Mouse (Mus musculus) lung, embryonic 14.5 days (tissue): ENCODE data around the gene Sec62. TPM values are rescaled to one million over a fixed set of nuclear protein-coding genes. Genes with fewer than 3 reads are reported as not detected.

Source experiments
- ATAC-seq: fragments of 200-750 bp; cut with Nextera tagmentation; 2 replicates; pipeline ENCODE4 v1.8.0; 2017; ENCODE audit warnings: mild to moderate bottlenecking, moderate TSS enrichment, moderate library complexity; ENCODE audit not compliant: insufficient read depth
- DNase-seq: peaks from one replicate; pipeline ENCODE4 v3.0.0-alpha.2; 2015
- H3K27ac ChIP-seq: fragments of 300-500 bp; sonication (generic); 2 replicates; pipeline ENCODE4 v1.5.1; 2014; ENCODE audit warnings: low read depth, mild to moderate bottlenecking, moderate library complexity
- H3K27me3 ChIP-seq: fragments of 300-500 bp; sonication (generic); 2 replicates; pipeline ENCODE4 v1.6.1; 2014; ENCODE audit warnings: low read length, control low read depth; ENCODE audit not compliant: insufficient read depth
- H3K36me3 ChIP-seq: fragments of 300-500 bp; sonication (generic); 2 replicates; pipeline ENCODE4 v1.6.1; 2014; ENCODE audit warnings: control low read depth; ENCODE audit not compliant: insufficient read depth
- H3K4me1 ChIP-seq: fragments of 300-500 bp; sonication (generic); 2 replicates; pipeline ENCODE4 v1.6.1; 2014; ENCODE audit warnings: antibody characterized with exemption, control low read depth; ENCODE audit not compliant: insufficient read depth
- H3K4me2 ChIP-seq: fragments of 300-500 bp; sonication (generic); 2 replicates; pipeline ENCODE4 v1.6.1; 2014; ENCODE audit warnings: mild to moderate bottlenecking
- H3K4me3 ChIP-seq: fragments of 300-500 bp; sonication (generic); 2 replicates; pipeline ENCODE4 v1.5.1; 2014; ENCODE audit warnings: low read depth, low read length
- H3K9ac ChIP-seq: fragments of 300-500 bp; sonication (generic); 2 replicates; pipeline ENCODE4 v1.6.1; 2014
- H3K9me3 ChIP-seq: fragments of 300-500 bp; sonication (generic); 2 replicates; pipeline ENCODE4 v1.6.1; 2016; ENCODE audit warnings: low read depth, low read length, control low read depth
- CTCF ChIP-seq: IDR thresholded peaks from 2 replicates; pipeline ENCODE4 v1.5.1; 2016; ENCODE audit warnings: antibody characterized with exemption, low read depth
- WGBS: fragments of 180-500 bp; shearing (Covaris S2); extraction: QIAGEN DNeasy Blood & Tissue Kit; methylation state at CpG from one replicate; pipeline ENCODE4 v1.1.7; 2014; 5-methylcytosine and 5-hydroxymethylcytosine counted together
- polyA plus RNA-seq: library from polyadenylated mRNA; unstranded; fragments of >200 nt; fragmentation: Nextera tagmentation; extraction: Ambion mirVana; gene quantifications from 2 replicates; pipeline ENCODE4 v1.2.1, GENCODE M21; 2014

The Sec62 gene
- polyA plus RNA-seq, 1 experiment from 2014 or later = 76.4 TPM

DNA sequence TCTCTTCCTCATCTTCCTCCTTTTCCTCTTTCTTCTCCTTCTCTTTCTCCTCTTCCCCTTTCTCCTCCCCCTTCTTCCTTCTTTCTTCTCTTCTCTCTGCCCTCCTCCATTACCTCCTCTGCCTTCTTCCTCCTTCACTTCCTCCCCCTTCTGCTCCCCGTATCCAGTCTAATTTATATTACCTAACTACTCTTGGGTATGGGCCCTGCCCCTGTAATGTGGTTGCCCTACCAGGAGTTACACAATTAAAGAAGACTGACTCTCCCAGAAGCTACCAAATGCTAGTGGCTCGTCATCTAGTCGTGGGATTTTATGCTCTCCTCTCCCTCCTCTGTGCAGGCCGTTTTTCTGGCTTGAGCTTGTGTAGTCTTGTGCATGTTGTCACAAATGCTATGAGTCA, 68.0 kb downstream of the Sec62 start:
- 70% methylated on average over 4 of the region's 4 CpGs for WGBS
- DNase-seq = no peak

DNA sequence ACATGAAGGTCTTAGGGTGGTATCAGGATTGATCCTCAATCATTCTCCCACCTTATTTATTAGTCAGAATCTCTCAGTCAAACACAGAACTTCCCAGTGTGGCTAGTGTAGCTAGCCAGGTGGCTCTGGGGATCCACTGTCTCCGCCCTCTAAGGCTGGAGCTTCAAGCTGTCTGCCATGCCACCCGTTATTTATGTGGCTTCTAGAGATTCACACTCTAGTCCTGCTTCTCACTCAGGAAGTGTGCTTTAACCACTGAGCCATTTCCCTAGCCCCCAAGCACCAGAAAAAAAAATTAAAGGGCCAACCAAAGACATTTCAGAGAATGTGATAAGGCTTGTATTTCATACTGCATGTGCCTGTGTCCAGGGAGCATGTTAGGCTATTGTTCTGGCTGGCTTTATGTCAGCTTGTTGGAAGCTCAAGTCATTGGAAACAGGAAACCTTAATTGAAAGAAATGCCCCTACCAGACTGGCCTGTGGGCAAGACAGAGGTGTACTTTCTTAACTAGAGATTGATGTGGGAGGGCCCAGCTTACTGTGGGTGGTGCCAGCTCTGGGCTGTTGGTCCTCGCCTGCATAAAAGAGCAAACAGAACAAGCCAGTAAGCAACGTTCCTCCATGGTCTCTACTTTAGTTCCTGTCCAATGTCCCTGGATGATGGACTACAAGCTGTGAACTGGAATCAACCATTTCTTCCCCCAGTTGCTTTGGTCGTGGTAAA, 71.2 kb downstream of the Sec62 start:
- Histone ChIP-seq H3K4me2 (no peak overlapping the region), H3K27me3 (no peaks in the 10 kb centered on the region), H3K36me3 (no peaks in the 10 kb centered on the region), H3K9ac (no peak overlapping the region), H3K9me3 (no peaks in the 10 kb centered on the region), H3K4me3 (no peak overlapping the region), H3K27ac (no peak overlapping the region), H3K4me1 (no peaks in the 10 kb centered on the region)
- ATAC-seq (no peak), DNase-seq (no peak)
- WGBS = 62% methylated on average over 5 of the region's 5 CpGs
- TF ChIP-seq CTCF = no peak

More for the DNA sequence above, 68.0 kb downstream of the Sec62 start:
- Histone ChIP-seq H3K4me2 (no peak overlapping the region), H3K27ac (no peak overlapping the region), H3K4me1 (no peaks in the 10 kb centered on the region), H3K4me3 (no peak overlapping the region), H3K36me3 (no peaks in the 10 kb centered on the region), H3K27me3 (no peaks in the 10 kb centered on the region), H3K9me3 (no peaks in the 10 kb centered on the region), H3K9ac (no peak overlapping the region)
- no peak for ATAC-seq
- TF ChIP-seq CTCF = no peak

DNA sequence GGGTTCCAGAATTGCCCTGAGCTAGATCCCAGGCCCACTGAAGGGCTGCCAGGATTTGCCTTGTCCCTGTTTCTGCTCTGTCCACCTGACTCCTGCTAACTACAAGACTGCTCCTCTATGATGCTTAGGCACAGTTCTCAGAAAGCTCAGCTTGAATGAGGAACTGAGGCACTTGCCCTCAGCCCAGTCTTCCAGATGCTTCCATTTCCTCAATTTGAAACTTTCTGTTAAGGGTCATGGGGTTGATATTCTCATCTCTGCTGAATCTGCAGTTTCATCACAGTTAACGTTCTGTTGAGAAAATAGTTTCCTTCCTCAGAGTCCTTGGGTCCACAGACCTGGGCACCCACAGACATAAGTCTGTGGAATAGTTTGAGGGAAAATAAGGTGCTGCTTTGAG, 72.0 kb downstream of the Sec62 start:
- Histone ChIP-seq H3K27me3 (no peaks in the 10 kb centered on the region), H3K36me3 (no peaks in the 10 kb centered on the region), H3K9ac (no peak overlapping the region), H3K9me3 (no peaks in the 10 kb centered on the region), H3K4me3 (no peak overlapping the region), H3K27ac (no peak overlapping the region), H3K4me1 (no peaks in the 10 kb centered on the region), H3K4me2 (no peak overlapping the region)
- 59% methylated on average over 1 of the region's 1 CpGs for WGBS
- DNase-seq (peak; percentile 10), ATAC-seq (no peak)
- no peak for TF ChIP-seq CTCF

DNA sequence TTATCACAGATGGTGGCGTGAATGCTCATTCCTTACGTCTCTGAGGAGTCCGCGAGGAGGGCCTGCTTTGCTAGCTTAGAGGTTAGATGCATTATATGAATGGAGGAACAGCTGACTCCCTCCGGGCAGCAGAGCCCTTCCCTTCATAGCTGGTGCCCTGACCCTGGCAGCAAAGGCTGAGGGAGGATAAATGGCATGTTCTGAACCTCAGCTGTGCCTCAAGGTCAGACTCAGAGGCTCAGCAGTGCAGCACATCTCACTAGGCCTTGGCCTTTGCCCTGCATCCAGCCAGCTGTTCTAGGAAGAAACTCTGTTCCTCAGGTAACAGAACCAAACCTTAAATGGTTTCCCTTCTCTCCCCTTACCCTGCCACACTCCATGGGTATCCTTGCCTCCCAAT, 75.5 kb downstream of the Sec62 start:
- H3K4me1 ChIP-seq = no peaks in the 10 kb centered on the region
- WGBS = 58% methylated on average over 5 of the region's 5 CpGs
- H3K4me2 ChIP-seq = no peak overlapping the region
- DNase-seq (no peak), ATAC-seq (no peak)
- no peak overlapping the region for H3K9ac ChIP-seq
- no peaks in the 10 kb centered on the region for H3K27me3 ChIP-seq
- no peak overlapping the region for H3K27ac ChIP-seq
- no peak for TF ChIP-seq CTCF
- no peak overlapping the region for H3K4me3 ChIP-seq
- no peaks in the 10 kb centered on the region for H3K9me3 ChIP-seq
- H3K36me3 ChIP-seq = no peaks in the 10 kb centered on the region

DNA sequence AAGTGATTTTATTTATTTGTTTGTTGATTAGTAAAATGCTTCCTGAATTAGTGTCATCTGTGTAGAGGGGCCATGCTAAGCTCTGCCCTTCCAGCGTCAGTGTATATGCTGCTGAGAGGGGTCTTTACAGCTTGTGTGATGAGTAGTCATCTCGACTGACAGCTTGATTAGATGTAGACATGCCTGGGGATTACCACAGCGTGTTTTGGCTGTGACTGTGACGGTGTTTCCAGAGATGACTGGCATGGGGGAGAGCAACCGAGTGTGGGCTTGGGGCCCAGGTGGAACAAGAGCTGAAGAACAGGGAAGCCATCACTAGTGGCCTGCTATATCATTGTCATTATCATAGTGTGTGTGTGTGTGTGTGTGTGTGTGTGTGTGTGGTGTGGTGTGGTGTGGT, 76.0 kb downstream of the Sec62 start:
- Histone ChIP-seq H3K4me1 (no peaks in the 10 kb centered on the region), H3K36me3 (no peaks in the 10 kb centered on the region), H3K27me3 (no peaks in the 10 kb centered on the region), H3K9ac (no peak overlapping the region), H3K9me3 (no peaks in the 10 kb centered on the region), H3K4me3 (no peak overlapping the region), H3K27ac (no peak overlapping the region), H3K4me2 (no peak overlapping the region)
- no peak for TF ChIP-seq CTCF
- ATAC-seq = no peak
- DNase-seq = no peak
- 66% methylated on average over 5 of the region's 5 CpGs for WGBS

DNA sequence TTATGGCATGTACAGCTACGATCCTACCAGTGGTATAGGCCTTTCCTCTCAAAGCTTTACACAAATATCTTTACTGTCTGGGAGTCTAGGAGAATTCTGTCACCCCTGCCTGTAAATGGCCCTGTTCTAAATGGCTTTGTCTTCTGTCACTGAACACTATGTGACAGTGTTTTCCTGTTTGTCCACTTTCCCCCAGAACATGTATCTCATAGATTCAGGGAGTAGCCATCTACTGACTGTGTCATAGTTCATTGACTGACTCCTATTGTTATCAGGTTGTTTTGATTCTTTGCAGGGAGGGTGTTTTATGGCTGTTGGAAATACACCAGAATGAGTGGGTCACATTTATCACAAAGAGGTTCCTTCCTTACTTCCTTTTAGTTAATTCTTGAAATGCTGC, 77.3 kb downstream of the Sec62 start:
- Histone ChIP-seq H3K27ac (no peak overlapping the region), H3K36me3 (no peaks in the 10 kb centered on the region), H3K4me2 (no peak overlapping the region), H3K9me3 (no peaks in the 10 kb centered on the region), H3K4me1 (no peaks in the 10 kb centered on the region), H3K9ac (no peak overlapping the region), H3K27me3 (no peaks in the 10 kb centered on the region), H3K4me3 (no peak overlapping the region)
- WGBS = 73% methylated on average over 1 of the region's 1 CpGs
- no peak for ATAC-seq
- no peak for DNase-seq
- no peak for TF ChIP-seq CTCF

Other genes with a start within 250 kb of the Sec62 start
- 74.0 and 77.5 TPM in 2 replicates for gene Mecom, start 244.9 kb upstream of the Sec62 start, polyA plus RNA-seq
- gene Actrt3, start 192.9 kb upstream of the Sec62 start, polyA plus RNA-seq = not detected in 2 replicates
- gene Mynn, start 190.8 kb upstream of the Sec62 start, polyA plus RNA-seq = 30.7 and 35.9 TPM in 2 replicates
- gene Lrriq4, start 148.4 kb upstream of the Sec62 start, polyA plus RNA-seq = not detected in 2 replicates
- gene Lrrc34, start 145.0 kb upstream of the Sec62 start, polyA plus RNA-seq = 1.7 and 1.9 TPM in 2 replicates
- gene Lrrc31, start 93.0 kb upstream of the Sec62 start, polyA plus RNA-seq = not detected in 2 replicates
- gene Samd7, start 46.6 kb upstream of the Sec62 start, polyA plus RNA-seq = not detected in 2 replicates
- 3.1 and 3.4 TPM in 2 replicates for gene Gpr160, start 63.1 kb downstream of the Sec62 start, polyA plus RNA-seq
- gene Phc3, start 176.5 kb downstream of the Sec62 start, polyA plus RNA-seq = 7.5 and 7.8 TPM in 2 replicates
- 65.6 and 67.1 TPM in 2 replicates for gene Prkci, start 202.9 kb downstream of the Sec62 start, polyA plus RNA-seq